Mouse (Mus musculus) spleen, adult 2 months (tissue): ENCODE results near the gene Ndufa13.

Experiments used
- CTCF ChIP-seq: fragments of 200-500 bp; IDR thresholded peaks from 2 replicates; pipeline ENCODE4 v1.5.1; 2011; ENCODE audit warnings: mild to moderate bottlenecking, inconsistent platforms; ENCODE audit not compliant: insufficient read depth, insufficient read length, insufficient replicate concordance; ENCODE audit errors: extremely low read depth
- POLR2A ChIP-seq: fragments of 200-500 bp; IDR thresholded peaks from 2 replicates; pipeline ENCODE4 v1.6.1; 2011; ENCODE audit warnings: low read depth, low read length, inconsistent platforms

GRCm38 (mm10) chr8:69904096-69904495, 1.7 kb upstream of the Ndufa13 start:
- TF ChIP-seq CTCF (no peak), POLR2A (no peak)
